Mouse (Mus musculus) G1E (cell line): Measurements from ENCODE around the gene Cxcl15.

Source experiments
- CTCF ChIP-seq: IDR thresholded peaks from 2 replicates; pipeline ENCODE4 v1.5.1; 2012; ENCODE audit warnings: low read depth, low read length, inconsistent platforms, mixed read lengths
- GATA1 ChIP-seq: IDR thresholded peaks from 2 replicates; pipeline ENCODE4 v1.6.1; 2012; ENCODE audit warnings: borderline replicate concordance, low read length, inconsistent platforms, mixed read lengths
- POLR2AphosphoS5 ChIP-seq: IDR thresholded peaks from 2 replicates; pipeline ENCODE4 v1.6.1; 2012; ENCODE audit warnings: low read depth, low read length, inconsistent platforms; ENCODE audit not compliant: insufficient replicate concordance
- TAL1 ChIP-seq: conservative IDR thresholded peaks from 2 replicates; pipeline ENCODE4 v1.6.1; 2012; ENCODE audit warnings: low read depth, low read length, inconsistent platforms, mixed read lengths

- TF ChIP-seq CTCF (no peak), TAL1 (no peak), GATA1 (no peak), POLR2AphosphoS5 (no peak)
Measured at GRCm38 (mm10) chr5:90806050-90806449, 11.7 kb downstream of the Cxcl15 start.
